Mouse (Mus musculus): ENCODE results near the gene Reln. TPM values are rescaled to one million over a fixed set of nuclear protein-coding genes. Genes with fewer than 3 reads are reported as not detected.

Gene Reln
- polyA plus RNA-seq, 1 experiment from 2014 or later: 18.7 TPM

- H3K36me3 ChIP-seq (replicated peaks): 0 out of 2 replicates have a peak, but pooled peaks cover 5% of the 10 kb centered on the region
- H3K4me3 ChIP-seq (replicated peaks): no peak overlapping the region
- 44% methylated on average over 4 of the region's 4 CpGs for WGBS (ENCODE audit: insufficient replicate concordance)
- H3K4me1 ChIP-seq (replicated peaks): no peaks in the 10 kb centered on the region
- H3K27me3 ChIP-seq: no peaks in the 10 kb centered on the region
- H3K9me3 ChIP-seq (replicated peaks): no peaks in the 10 kb centered on the region
- no peak for ATAC-seq (ENCODE audit: insufficient read depth)
- no peak overlapping the region for H3K4me2 ChIP-seq
- H3K9ac ChIP-seq: no peak overlapping the region
- H3K27ac ChIP-seq (replicated peaks): no peak overlapping the region
Observed at GRCm38 (mm10) chr5:21931151-21931550, 413.4 kb downstream of the Reln start.

- Histone ChIP-seq H3K9ac (no peak overlapping the region), H3K9me3 (replicated peaks) (no peaks in the 10 kb centered on the region), H3K4me2 (no peak overlapping the region), H3K4me1 (replicated peaks) (no peaks in the 10 kb centered on the region), H3K27me3 (no peaks in the 10 kb centered on the region), H3K27ac (replicated peaks) (no peak overlapping the region), H3K4me3 (replicated peaks) (no peak overlapping the region), H3K36me3 (replicated peaks) (0 out of 2 replicates have a peak, but pooled peaks cover 7% of the 10 kb centered on the region)
- WGBS (ENCODE audit: insufficient replicate concordance): 52% methylated on average over 6 of the region's 6 CpGs
- ATAC-seq (ENCODE audit: insufficient read depth): no peak
Observed at GRCm38 (mm10) chr5:21920310-21920709, 424.2 kb downstream of the Reln start.

GRCm38 (mm10) chr5:21919281-21919780 is 425.2 kb downstream of the Reln start:
- 0 out of 2 replicates have a peak, but pooled peaks cover 7% of the 10 kb centered on the region for H3K36me3 ChIP-seq (replicated peaks)
- WGBS (ENCODE audit: insufficient replicate concordance): 64% methylated on average over 4 of the region's 4 CpGs
- H3K27ac ChIP-seq (replicated peaks): no peak overlapping the region
- no peak overlapping the region for H3K9ac ChIP-seq
- no peak overlapping the region for H3K4me2 ChIP-seq
- no peaks in the 10 kb centered on the region for H3K27me3 ChIP-seq
- no peaks in the 10 kb centered on the region for H3K9me3 ChIP-seq (replicated peaks)
- ATAC-seq (ENCODE audit: insufficient read depth): no peak
- no peak overlapping the region for H3K4me3 ChIP-seq (replicated peaks)
- no peaks in the 10 kb centered on the region for H3K4me1 ChIP-seq (replicated peaks)

GRCm38 (mm10) chr5:21915973-21916372 is 428.5 kb downstream of the Reln start:
- H3K36me3 ChIP-seq (replicated peaks): 0 out of 2 replicates have a peak, but pooled peaks cover 7% of the 10 kb centered on the region
- H3K9ac ChIP-seq: no peak overlapping the region
- H3K9me3 ChIP-seq (replicated peaks): no peaks in the 10 kb centered on the region
- no peaks in the 10 kb centered on the region for H3K4me1 ChIP-seq (replicated peaks)
- no peak for ATAC-seq (ENCODE audit: insufficient read depth)
- H3K4me3 ChIP-seq (replicated peaks): no peak overlapping the region
- no peak overlapping the region for H3K27ac ChIP-seq (replicated peaks)
- H3K4me2 ChIP-seq: no peak overlapping the region
- no peaks in the 10 kb centered on the region for H3K27me3 ChIP-seq

DNA sequence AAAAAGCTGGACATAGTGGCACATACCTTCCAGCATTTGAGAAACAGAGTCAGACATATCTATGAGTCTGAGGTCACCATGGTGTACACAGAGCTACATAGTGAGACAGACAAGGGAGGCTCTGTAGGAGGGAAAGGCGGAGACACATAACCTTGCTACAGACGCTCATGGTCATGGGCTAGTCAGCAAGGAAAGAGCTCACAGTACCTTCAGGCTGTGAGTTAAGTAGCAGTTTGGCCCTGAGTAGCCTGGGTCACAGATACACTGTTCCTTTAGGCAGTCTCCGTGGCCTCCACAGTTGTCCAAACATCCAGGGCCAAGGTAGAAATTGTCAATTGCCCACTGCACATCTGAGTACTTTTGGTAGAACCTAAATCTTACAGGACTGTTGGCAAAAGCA is 429.7 kb downstream of the Reln start:
- H3K4me3 ChIP-seq (replicated peaks): no peak overlapping the region
- H3K4me2 ChIP-seq: no peak overlapping the region
- no peak overlapping the region for H3K9ac ChIP-seq
- 0 out of 2 replicates have a peak, but pooled peaks cover 7% of the 10 kb centered on the region for H3K36me3 ChIP-seq (replicated peaks)
- no peaks in the 10 kb centered on the region for H3K9me3 ChIP-seq (replicated peaks)
- ATAC-seq (ENCODE audit: insufficient read depth): no peak
- WGBS (ENCODE audit: insufficient replicate concordance): 70% methylated on average over 3 of the region's 3 CpGs
- no peaks in the 10 kb centered on the region for H3K4me1 ChIP-seq (replicated peaks)
- no peak overlapping the region for H3K27ac ChIP-seq (replicated peaks)
- H3K27me3 ChIP-seq: no peaks in the 10 kb centered on the region

DNA sequence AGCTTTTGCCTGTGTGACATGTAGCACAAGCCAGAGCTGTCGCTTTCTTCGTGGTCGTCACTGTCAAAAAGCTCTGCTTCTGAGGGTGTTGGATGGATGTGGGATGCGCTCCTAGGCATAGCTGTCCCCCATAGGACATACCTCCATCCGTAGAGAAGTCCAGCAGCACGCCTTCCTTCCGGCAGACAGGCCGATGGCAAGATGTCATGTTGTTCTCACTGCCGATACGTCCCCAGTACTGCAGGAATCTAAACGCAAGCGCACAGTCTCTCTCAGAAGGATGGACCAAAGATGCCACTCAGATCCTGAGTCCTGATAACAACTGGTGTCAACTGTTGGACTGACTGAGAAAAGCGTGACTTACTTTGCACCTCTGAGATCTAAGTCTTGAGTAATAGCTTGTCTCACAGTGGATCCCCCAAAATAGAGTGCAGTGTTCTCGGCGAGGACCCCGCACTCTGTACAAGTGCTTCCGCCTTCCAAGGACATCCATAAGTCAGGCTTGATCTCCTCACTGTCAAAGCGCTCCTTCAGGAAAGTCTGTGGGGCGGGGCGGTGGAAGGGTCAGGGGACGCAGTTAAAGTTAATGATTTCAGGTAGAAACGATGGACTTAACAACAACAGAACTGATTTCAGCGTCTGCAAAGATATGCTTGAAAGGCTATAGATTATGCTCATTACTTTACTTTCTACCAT is 431.5 kb downstream of the Reln start:
- ATAC-seq (ENCODE audit: insufficient read depth): no peak
- WGBS (ENCODE audit: insufficient replicate concordance): 80% methylated on average over 23 of the region's 23 CpGs

DNA sequence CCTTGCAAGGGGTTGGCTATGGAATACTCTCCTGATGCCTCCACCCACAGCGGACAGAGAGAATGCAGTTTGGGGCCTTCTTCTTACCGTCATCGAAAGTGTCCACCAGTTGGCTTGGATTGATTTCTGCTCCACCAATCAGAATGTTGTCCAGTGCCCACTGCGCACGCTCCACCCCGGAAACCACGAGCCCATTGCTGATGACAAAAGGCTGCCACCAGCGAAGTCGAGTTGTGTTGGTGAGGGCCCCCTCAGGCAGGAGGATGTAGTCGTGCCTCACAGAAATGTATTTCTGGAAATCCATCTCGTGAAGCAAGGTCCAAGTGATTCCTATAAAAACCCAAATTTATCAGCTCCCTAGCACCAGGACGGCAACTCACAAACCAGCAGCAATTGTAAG is 433.8 kb downstream of the Reln start:
- H3K4me1 ChIP-seq (replicated peaks): no peaks in the 10 kb centered on the region
- no peak overlapping the region for H3K27ac ChIP-seq (replicated peaks)
- ATAC-seq (ENCODE audit: insufficient read depth): no peak
- H3K36me3 ChIP-seq (replicated peaks): no peaks in the 10 kb centered on the region
- WGBS (ENCODE audit: insufficient replicate concordance): 77% methylated on average over 12 of the region's 12 CpGs
- H3K27me3 ChIP-seq: no peaks in the 10 kb centered on the region
- no peak overlapping the region for H3K4me2 ChIP-seq
- no peak overlapping the region for H3K4me3 ChIP-seq (replicated peaks)
- H3K9ac ChIP-seq: no peak overlapping the region
- no peaks in the 10 kb centered on the region for H3K9me3 ChIP-seq (replicated peaks)

More for the DNA sequence above, 431.5 kb downstream of the Reln start:
- Histone ChIP-seq H3K4me1 (replicated peaks) (no peaks in the 10 kb centered on the region), H3K36me3 (replicated peaks) (0 out of 2 replicates have a peak, but pooled peaks cover 4% of the 10 kb centered on the region), H3K9ac (no peak overlapping the region), H3K27ac (replicated peaks) (no peak overlapping the region), H3K27me3 (no peaks in the 10 kb centered on the region), H3K4me3 (replicated peaks) (no peak overlapping the region), H3K9me3 (replicated peaks) (no peaks in the 10 kb centered on the region), H3K4me2 (no peak overlapping the region)

- no peaks in the 10 kb centered on the region for H3K4me1 ChIP-seq (replicated peaks)
- WGBS (ENCODE audit: insufficient replicate concordance): 62% methylated on average over 3 of the region's 3 CpGs
- ATAC-seq (ENCODE audit: insufficient read depth): no peak
- no peaks in the 10 kb centered on the region for H3K27me3 ChIP-seq
- no peak overlapping the region for H3K4me2 ChIP-seq
- H3K27ac ChIP-seq (replicated peaks): no peak overlapping the region
- H3K9ac ChIP-seq: no peak overlapping the region
- no peaks in the 10 kb centered on the region for H3K9me3 ChIP-seq (replicated peaks)
- H3K4me3 ChIP-seq (replicated peaks): no peak overlapping the region
- no peaks in the 10 kb centered on the region for H3K36me3 ChIP-seq (replicated peaks)
Observed at GRCm38 (mm10) chr5:21909713-21910112, 434.8 kb downstream of the Reln start.

DNA sequence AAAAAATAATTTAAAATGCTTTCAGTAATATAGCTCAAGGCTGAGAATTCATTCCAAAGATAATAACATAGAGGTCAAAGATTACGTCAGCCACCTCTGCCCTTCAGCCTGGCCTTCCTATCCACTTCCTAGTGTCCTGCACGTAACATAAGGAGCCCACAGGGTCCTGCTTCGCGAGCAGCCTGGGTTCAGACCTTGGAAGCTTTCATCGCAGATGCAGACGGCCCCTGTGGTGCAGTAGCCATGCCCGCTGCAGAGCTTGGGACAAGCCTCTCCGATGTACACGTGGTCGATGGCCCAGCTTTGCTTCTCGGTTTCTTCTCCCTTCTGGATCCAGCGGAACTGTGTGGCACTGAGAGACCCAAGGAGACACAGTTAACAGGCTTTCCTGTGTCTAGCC is 443.1 kb downstream of the Reln start:
- Histone ChIP-seq H3K27ac (replicated peaks) (no peak overlapping the region), H3K36me3 (replicated peaks) (no peaks in the 10 kb centered on the region), H3K4me3 (replicated peaks) (no peak overlapping the region), H3K4me2 (no peak overlapping the region), H3K9me3 (replicated peaks) (no peaks in the 10 kb centered on the region), H3K4me1 (replicated peaks) (no peaks in the 10 kb centered on the region), H3K27me3 (no peaks in the 10 kb centered on the region), H3K9ac (no peak overlapping the region)
- ATAC-seq (ENCODE audit: insufficient read depth): no peak
- 63% methylated on average over 12 of the region's 12 CpGs for WGBS (ENCODE audit: insufficient replicate concordance)

- Histone ChIP-seq H3K36me3 (replicated peaks) (peaks cover 3% of the 10 kb centered on the region; the same call in 1 of the 2 replicates), H3K27ac (replicated peaks) (no peak overlapping the region), H3K9me3 (replicated peaks) (no peaks in the 10 kb centered on the region), H3K27me3 (no peaks in the 10 kb centered on the region), H3K4me2 (no peak overlapping the region), H3K4me1 (replicated peaks) (no peaks in the 10 kb centered on the region), H3K4me3 (replicated peaks) (no peak overlapping the region), H3K9ac (no peak overlapping the region)
- WGBS (ENCODE audit: insufficient replicate concordance): 54% methylated on average over 6 of the region's 6 CpGs
- ATAC-seq (ENCODE audit: insufficient read depth): no peak
Observed at GRCm38 (mm10) chr5:21900891-21901290, 443.6 kb downstream of the Reln start.

- Histone ChIP-seq H3K27me3 (no peaks in the 10 kb centered on the region), H3K4me2 (no peak overlapping the region), H3K9ac (no peak overlapping the region), H3K4me1 (replicated peaks) (no peaks in the 10 kb centered on the region), H3K4me3 (replicated peaks) (no peak overlapping the region), H3K27ac (replicated peaks) (no peak overlapping the region), H3K9me3 (replicated peaks) (no peaks in the 10 kb centered on the region), H3K36me3 (replicated peaks) (peaks cover 7% of the 10 kb centered on the region; the same call in 1 of the 2 replicates)
- 61% methylated on average over 6 of the region's 6 CpGs for WGBS (ENCODE audit: insufficient replicate concordance)
- ATAC-seq (ENCODE audit: insufficient read depth): no peak
Observed at GRCm38 (mm10) chr5:21898875-21899274, 445.6 kb downstream of the Reln start.

- no peak overlapping the region for H3K9ac ChIP-seq
- H3K27ac ChIP-seq (replicated peaks): no peak overlapping the region
- peaks cover 7% of the 10 kb centered on the region; the same call in 1 of the 2 replicates for H3K36me3 ChIP-seq (replicated peaks)
- 64% methylated on average over 14 of the region's 14 CpGs for WGBS (ENCODE audit: insufficient replicate concordance)
- no peak for ATAC-seq (ENCODE audit: insufficient read depth)
- no peaks in the 10 kb centered on the region for H3K27me3 ChIP-seq
- no peaks in the 10 kb centered on the region for H3K9me3 ChIP-seq (replicated peaks)
- H3K4me1 ChIP-seq (replicated peaks): no peaks in the 10 kb centered on the region
- no peak overlapping the region for H3K4me2 ChIP-seq
- H3K4me3 ChIP-seq (replicated peaks): no peak overlapping the region
Observed at GRCm38 (mm10) chr5:21896586-21896985, 447.9 kb downstream of the Reln start.
